Mouse (Mus musculus) heart, postnatal 0 days (tissue): ENCODE measurements around the gene Cldn9.

Experiments
- CTCF ChIP-seq: IDR thresholded peaks from 2 replicates; pipeline ENCODE4 v1.5.1; 2016; ENCODE audit warnings: antibody characterized with exemption, control low read depth, low read depth
- EP300 ChIP-seq: IDR thresholded peaks from 2 replicates; pipeline ENCODE4 v1.6.1; 2016; ENCODE audit warnings: antibody characterized with exemption, low read depth

DNA sequence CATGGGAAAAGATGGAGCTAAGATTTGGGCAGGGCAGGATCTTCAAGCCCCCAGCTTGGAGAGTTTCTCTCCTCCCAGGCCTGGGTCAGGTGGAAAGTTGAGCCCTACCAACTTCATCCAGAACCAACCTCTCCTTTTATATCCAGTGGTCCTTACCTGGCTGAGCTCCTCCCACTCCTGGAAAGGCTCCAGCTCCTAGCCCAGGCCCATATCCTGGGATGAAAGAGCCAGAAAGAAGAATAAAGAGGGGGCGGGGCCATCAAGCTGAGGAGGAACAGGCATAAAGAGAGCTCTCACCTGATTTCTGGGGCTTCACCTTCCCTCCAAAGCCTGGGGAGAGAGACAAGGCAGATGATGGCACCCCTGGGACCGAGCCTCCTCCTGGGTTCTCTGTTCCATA lies 33.2 kb upstream of the Cldn9 start:
- TF ChIP-seq CTCF (no peak), EP300 (no peak)
